In the genomic region with DNA sequence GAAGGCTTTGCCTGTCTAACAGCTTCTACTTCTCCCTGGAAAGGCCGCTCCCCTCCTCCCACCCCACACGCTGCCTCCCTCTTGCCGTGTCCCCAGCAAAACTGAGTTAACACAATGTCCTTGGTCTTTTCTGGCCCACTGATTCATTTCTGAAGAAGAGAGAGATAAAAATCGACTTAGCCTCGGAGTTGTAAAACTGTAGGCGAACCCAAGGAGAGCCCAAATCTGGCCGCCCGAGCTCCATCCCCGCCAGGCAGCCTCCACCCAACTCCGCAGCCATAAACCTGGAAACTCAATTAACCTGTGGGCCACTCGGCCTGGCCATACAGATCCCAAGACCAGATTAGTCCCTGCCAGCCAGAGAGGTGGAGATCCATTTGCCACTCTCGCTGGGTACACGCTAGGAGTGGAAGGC, we compare ENCODE assay signal across 7 mouse cellular contexts. TPM values are rescaled to one million over a fixed set of nuclear protein-coding genes. Genes with fewer than 3 reads are reported as not detected.
DNase-seq lines count a peak whose midpoint lies in the region; ATAC-seq and TF ChIP-seq lines count a peak whose summit lies in the region.

No protein-coding gene starts in this region.

- no peak overlapping the region for H3K9ac ChIP-seq in liver, adult 2 months (ENCODE audit: low read depth, low read length)
- no peak overlapping the region for H3K9ac ChIP-seq in heart, embryonic 16.5 days (ENCODE audit: low read length)
- no peak overlapping the region for H3K9ac ChIP-seq in liver, embryonic 11.5 days (ENCODE audit: low read depth, low read length)

- H3K27ac ChIP-seq in liver, adult 2 months (replicated peaks; ENCODE audit: insufficient read depth, low read depth, low read length), result peak overlapping the region; percentile 50
- peak overlapping the region; percentile 87 for H3K27ac ChIP-seq in heart, embryonic 16.5 days (ENCODE audit: low read length)
- peak overlapping the region; percentile 26; the same call in 1 of the 2 replicates for H3K27ac ChIP-seq in liver, embryonic 11.5 days (ENCODE audit: low read depth, low read length)

- no peak for TF ChIP-seq CTCF in liver, adult 2 months (IDR thresholded peaks at IDR 0.05; ENCODE audit: low read depth, low read length)

- peaks cover 3% of the 10 kb centered on the region for H3K4me1 ChIP-seq in liver, adult 2 months (ENCODE audit: control insufficient read depth, insufficient read depth, low read length)
- H3K4me1 ChIP-seq in heart, embryonic 16.5 days (ENCODE audit: control insufficient read depth, insufficient read depth, low read length), result peaks cover 48% of the 10 kb centered on the region
- peaks cover 12% of the 10 kb centered on the region for H3K4me1 ChIP-seq in liver, embryonic 11.5 days (replicated peaks; ENCODE audit: control insufficient read depth, insufficient read depth, low read length)

- no peaks in the 10 kb centered on the region for H3K79me2 ChIP-seq in liver, adult 2 months (ENCODE audit: control insufficient read depth, insufficient read depth, low read length)

- no peak for TF ChIP-seq POLR2A in liver, adult 2 months (IDR thresholded peaks at IDR 0.05; ENCODE audit: extremely low read depth, insufficient read depth, low read length)

- peak overlapping the region; percentile 12; the same call in 1 of the 2 replicates for H3K4me2 ChIP-seq in heart, embryonic 16.5 days (ENCODE audit: low read depth, low read length)
- H3K4me2 ChIP-seq in liver, embryonic 11.5 days, result no peak overlapping the region

- no peak for ATAC-seq in heart, embryonic 16.5 days (replicated peaks; ENCODE audit: extremely low read depth, insufficient read depth, low FRiP score)
- ATAC-seq in liver, embryonic 11.5 days (replicated peaks; ENCODE audit: low FRiP score), result no peak

- no peaks in the 10 kb centered on the region for H3K27me3 ChIP-seq in liver, adult 2 months (ENCODE audit: control insufficient read depth, insufficient read depth, low read length)
- H3K27me3 ChIP-seq in heart, embryonic 16.5 days (ENCODE audit: control insufficient read depth, insufficient read depth, low read length), result no peaks in the 10 kb centered on the region
- H3K27me3 ChIP-seq in liver, embryonic 11.5 days (replicated peaks; ENCODE audit: control insufficient read depth, insufficient read depth, low read length), result no peaks in the 10 kb centered on the region

- no peak for DNase-seq in liver, adult 2 months (ENCODE audit: extremely low read depth, low read depth, low spot score)
- DNase-seq in liver, result no peak
- peak; percentile 59 to 72 for DNase-seq in adrenal gland, postnatal 36 days
- no peak for DNase-seq in liver, embryonic 11.5 days (ENCODE audit: low spot score)
- no peak for DNase-seq in urinary bladder, adult 18-20 months (ENCODE audit: low spot score in 2 of 2)
- DNase-seq in gastrocnemius, postnatal 10 days, result no peak

- peaks cover 4% of the 10 kb centered on the region; the same call in 1 of the 2 replicates for H3K36me3 ChIP-seq in liver, adult 2 months (ENCODE audit: control insufficient read depth, insufficient read depth, low read length)
- H3K36me3 ChIP-seq in heart, embryonic 16.5 days (ENCODE audit: control insufficient read depth, insufficient read depth), result peaks cover 8% of the 10 kb centered on the region; the same call in 1 of the 2 replicates
- no peaks in the 10 kb centered on the region for H3K36me3 ChIP-seq in liver, embryonic 11.5 days (ENCODE audit: control insufficient read depth, insufficient read depth, low read length)

- H3K9me3 ChIP-seq in heart, embryonic 16.5 days (replicated peaks; ENCODE audit: control insufficient read depth, low read length), result no peaks in the 10 kb centered on the region
- H3K9me3 ChIP-seq in liver, embryonic 11.5 days (ENCODE audit: control insufficient read depth, low read length), result no peaks in the 10 kb centered on the region

- no peak overlapping the region for H3K4me3 ChIP-seq in liver, adult 2 months (ENCODE audit: insufficient read depth, low read depth, low read length)
- no peak overlapping the region for H3K4me3 ChIP-seq in heart, embryonic 16.5 days (ENCODE audit: low read length)
- no peak overlapping the region for H3K4me3 ChIP-seq in liver, embryonic 11.5 days (ENCODE audit: low read depth, low read length)

- 87% methylated on average over 13 of the region's 13 CpGs for WGBS in liver, adult 2 months
- 71% methylated on average over 13 of the region's 13 CpGs for WGBS in heart, embryonic 16.5 days
- WGBS in liver, embryonic 11.5 days, result 65% methylated on average over 13 of the region's 13 CpGs

RNA-seq across cellular contexts. Expression of gene Klhl3, which starts 47.3 kb away (rescaled TPM):
- total RNA-seq in liver, adult 2 months (2014; rRNA removed), result 4.0 and 4.7 TPM in 2 replicates
- polyA plus RNA-seq in liver, adult 2 months (2012; rRNA removed), result 3.2 TPM in 2 replicates
- total RNA-seq in adrenal gland, postnatal 36 days (2021), result 1 to 10 TPM; 1.5 to 1.9 TPM
- polyA plus RNA-seq in heart, embryonic 16.5 days (2015; fragmentation: Nextera tagmentation; extraction: Ambion mirVana), result 8.5 and 9.6 TPM in 2 replicates
- 1.9 and 2.7 TPM in 2 replicates for polyA plus RNA-seq in liver, embryonic 11.5 days (2014; fragmentation: Nextera tagmentation; extraction: Ambion mirVana)
- total RNA-seq in gastrocnemius, postnatal 10 days (2021), result 1 to 10 TPM; 1.4 TPM

Comparison
In these comparisons a context has a peak if more than half of its experiments do, and no peak if none do; other contexts are left out.
1. DNase-seq: peak in adrenal gland, postnatal 36 days (2 of 2); none in liver, adult 2 months (single experiment), liver (single experiment), liver, embryonic 11.5 days (single experiment), urinary bladder, adult 18-20 months (0 of 2) and gastrocnemius, postnatal 10 days (single experiment).
2. H3K27ac ChIP-seq: peak in every context shown above with its lines; median percentile 87 in heart, embryonic 16.5 days; 50 in liver, adult 2 months; 26 in liver, embryonic 11.5 days.